Mouse (Mus musculus): ENCODE measurements around the gene Strn4. TPM values are rescaled to one million over a fixed set of nuclear protein-coding genes. Genes with fewer than 3 reads are reported as not detected.

Strn4 gene
- total RNA-seq, 2 experiments from 2014 or later = 87.0 to 99.9 TPM

GRCm38 (mm10) chr7:16842645-16843063, 27.0 kb downstream of the Strn4 start, which contains the start of gene Prkd2:
TSS of gene Prkd2 (plus strand) at chr7:16842902.
- peak; percentile 95 for DNase-seq

- DNase-seq = no peak
Observed at GRCm38 (mm10) chr7:16843441-16844171, 27.9 kb downstream of the Strn4 start.

GRCm38 (mm10) chr7:16844696-16845071, 29.0 kb downstream of the Strn4 start:
- peak; percentile 29 for DNase-seq

- DNase-seq = peak; percentile 55
Observed at GRCm38 (mm10) chr7:16845072-16845819, 29.6 kb downstream of the Strn4 start.

- DNase-seq = no peak
Observed at GRCm38 (mm10) chr7:16845820-16846167, 30.1 kb downstream of the Strn4 start.

- DNase-seq = no peak
Observed at GRCm38 (mm10) chr7:16846775-16847174, 31.1 kb downstream of the Strn4 start.

GRCm38 (mm10) chr7:16847507-16847906, 31.8 kb downstream of the Strn4 start:
- DNase-seq = no peak

- peak; percentile 73 for DNase-seq
Observed at GRCm38 (mm10) chr7:16848579-16848978, 32.9 kb downstream of the Strn4 start.

- DNase-seq = no peak
Observed at GRCm38 (mm10) chr7:16851636-16852035, 35.9 kb downstream of the Strn4 start.

- peak; percentile 48 for DNase-seq
Observed at GRCm38 (mm10) chr7:16853302-16853831, 37.7 kb downstream of the Strn4 start.

- peak; percentile 55 for DNase-seq
Observed at GRCm38 (mm10) chr7:16858336-16858735, 42.6 kb downstream of the Strn4 start.

GRCm38 (mm10) chr7:16859902-16860651, 44.4 kb downstream of the Strn4 start:
- peak; percentile 76 for DNase-seq

- DNase-seq = no peak
Observed at GRCm38 (mm10) chr7:16867488-16867887, 51.8 kb downstream of the Strn4 start.

GRCm38 (mm10) chr7:16869497-16869896, 53.8 kb downstream of the Strn4 start:
- DNase-seq = no peak

- no peak for DNase-seq
Observed at GRCm38 (mm10) chr7:16871600-16871999, 55.9 kb downstream of the Strn4 start.

GRCm38 (mm10) chr7:16872478-16872877, 56.8 kb downstream of the Strn4 start:
- no peak for DNase-seq

- no peak for DNase-seq
Observed at GRCm38 (mm10) chr7:16873392-16873791, 57.7 kb downstream of the Strn4 start.

GRCm38 (mm10) chr7:16874190-16874589, 58.5 kb downstream of the Strn4 start:
- DNase-seq = peak; percentile 87

GRCm38 (mm10) chr7:16874756-16875309, 59.1 kb downstream of the Strn4 start:
- peak; percentile 99 for DNase-seq

- no peak for DNase-seq
Observed at GRCm38 (mm10) chr7:16875310-16875325, 59.4 kb downstream of the Strn4 start, which contains the start of gene Dact3. TSS of gene Dact3 (plus strand) at chr7:16875317.

GRCm38 (mm10) chr7:16875326-16875725, 59.6 kb downstream of the Strn4 start:
- DNase-seq = no peak

GRCm38 (mm10) chr7:16876006-16876405, 60.3 kb downstream of the Strn4 start:
- no peak for DNase-seq

- DNase-seq = peak; percentile 60
Observed at GRCm38 (mm10) chr7:16876608-16877007, 60.9 kb downstream of the Strn4 start.
